Mouse (Mus musculus) stomach, postnatal 0 days (tissue): ENCODE data around the gene Nudt14.

Experiments
- CTCF ChIP-seq: IDR thresholded peaks from 2 replicates; pipeline ENCODE4 v1.5.1; 2016; ENCODE audit warnings: antibody characterized with exemption, low read depth, mild to moderate bottlenecking, moderate library complexity
- EP300 ChIP-seq: optimal IDR thresholded peaks from 2 replicates; pipeline ENCODE3; 2016; ENCODE audit warnings: antibody characterized with exemption

- TF ChIP-seq CTCF (peak; percentile 75), EP300 (no peak)
These were observed 34.6 kb upstream of the Nudt14 start, which contains the start of gene Btbd6 for GRCm38 (mm10) chr12:112976371-112977073.
